Mouse (Mus musculus) lung, postnatal 0 days (tissue): ENCODE results near the gene Klhdc7b.

Experiments
- CTCF ChIP-seq: IDR thresholded peaks from 2 replicates; pipeline ENCODE4 v1.5.1; 2016; ENCODE audit warnings: antibody characterized with exemption, mild to moderate bottlenecking
- EP300 ChIP-seq: IDR thresholded peaks from 2 replicates; pipeline ENCODE4 v1.6.1; 2016; ENCODE audit warnings: antibody characterized with exemption, mild to moderate bottlenecking, control low read depth

- TF ChIP-seq CTCF (no peak), EP300 (no peak)
Measured at GRCm38 (mm10) chr15:89374801-89375534, 9.7 kb upstream of the Klhdc7b start.
